Mouse (Mus musculus) MEL (cell line): Measurements from ENCODE around the gene Osbp2.

Experiments used
- CHD1 ChIP-seq: IDR thresholded peaks from 2 replicates; pipeline ENCODE4 v1.6.1; 2012; ENCODE audit warnings: low read depth, mild to moderate bottlenecking, inconsistent platforms, low read length, improper control_type of control experiment
- CHD2 ChIP-seq: IDR thresholded peaks from 2 replicates; pipeline ENCODE4 v1.6.1; 2011; ENCODE audit warnings: low read length, improper control_type of control experiment
- CTCF ChIP-seq, 3 experiments: IDR thresholded peaks in 2 of 3; conservative IDR thresholded peaks in 1 of 3; 2 replicates each; pipeline ENCODE4 v1.5.1; 2011 to 2012; ENCODE audit warnings: low read length in 3 of 3, low read depth in 2 of 3, mild to moderate bottlenecking in 2 of 3, improper control_type of control experiment in 1 of 3, inconsistent platforms in 1 of 3, mixed read lengths in 1 of 3, moderate library complexity in 1 of 3; ENCODE audit not compliant: control insufficient read depth in 1 of 3, insufficient read depth in 1 of 3, poor library complexity in 1 of 3, severe bottlenecking in 1 of 3
- EP300 ChIP-seq, 2 experiments: IDR thresholded peaks; 2 replicates each; pipeline ENCODE4 v1.6.1; 2011; ENCODE audit warnings: improper control_type of control experiment in 2 of 2, low read length in 2 of 2, low read depth in 1 of 2, mild to moderate bottlenecking in 1 of 2
- MAZ ChIP-seq: IDR thresholded peaks from 2 replicates; pipeline ENCODE4 v1.6.1; 2012; ENCODE audit warnings: low read depth, mild to moderate bottlenecking, inconsistent platforms, low read length, improper control_type of control experiment
- MEF2A ChIP-seq: IDR thresholded peaks from 2 replicates; pipeline ENCODE4 v1.6.1; 2014; ENCODE audit warnings: low read depth, mild to moderate bottlenecking, inconsistent platforms, low read length, improper control_type of control experiment; ENCODE audit not compliant: poor library complexity, insufficient replicate concordance, severe bottlenecking; ENCODE audit errors: extremely low read depth
- POLR2A ChIP-seq, 2 experiments: IDR thresholded peaks; 2 replicates each; pipeline ENCODE4 v1.6.1; 2011 to 2012; ENCODE audit warnings: low read length in 2 of 2, mild to moderate bottlenecking in 2 of 2, control low read depth in 1 of 2, improper control_type of control experiment in 1 of 2, low read depth in 1 of 2, moderate library complexity in 1 of 2; ENCODE audit not compliant: control insufficient read depth in 1 of 2, insufficient read depth in 1 of 2, poor library complexity in 1 of 2
- USF1 ChIP-seq: IDR thresholded peaks from 2 replicates; pipeline ENCODE4 v1.6.1; 2014; ENCODE audit warnings: low read depth, mild to moderate bottlenecking, inconsistent platforms, low read length, improper control_type of control experiment, moderate library complexity

DNA sequence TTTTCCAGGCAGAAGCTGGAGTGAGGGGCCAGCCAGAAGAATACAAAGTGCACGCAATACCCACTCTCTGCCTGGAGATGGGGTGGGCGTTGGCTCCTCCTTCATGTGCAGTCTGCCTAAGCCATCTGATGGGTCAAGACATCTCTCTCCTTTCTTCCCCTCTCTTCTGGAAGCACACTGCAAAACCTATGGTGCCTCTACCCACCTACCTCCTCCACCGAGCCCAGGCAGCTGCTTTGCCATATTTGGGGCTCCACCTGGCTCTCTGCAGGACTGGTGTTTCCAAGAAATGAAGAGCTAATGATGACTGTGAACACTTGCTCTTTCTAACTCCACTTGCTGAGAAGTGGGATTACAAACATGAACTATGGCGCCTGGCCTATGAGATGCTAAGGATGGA lies 132.2 kb downstream of the Osbp2 start:
- TF ChIP-seq POLR2A (IDR thresholded peaks at IDR 0.05; ENCODE audit: control insufficient read depth in 1 of 2, insufficient read depth in 1 of 2, low read depth in 1 of 2, low read length in 2 of 2, poor library complexity in 1 of 2): no peak
- no peak for TF ChIP-seq CTCF (IDR thresholded peaks at IDR 0.05 in 2 of 3, conservative IDR thresholded peaks at IDR 0.05 in 1 of 3; ENCODE audit: control insufficient read depth in 1 of 3, insufficient read depth in 1 of 3, low read depth in 2 of 3, low read length in 3 of 3, poor library complexity in 1 of 3, severe bottlenecking in 1 of 3)
- TF ChIP-seq CHD1: no peak
- TF ChIP-seq MAZ: no peak
- no peak for TF ChIP-seq USF1
- no peak for TF ChIP-seq EP300 (IDR thresholded peaks at IDR 0.05; ENCODE audit: low read depth in 1 of 2, low read length in 2 of 2)
- no peak for TF ChIP-seq MEF2A
- no peak for TF ChIP-seq CHD2
